Mouse (Mus musculus) forebrain, embryonic 14.5 days (tissue): ENCODE results near the gene E2f1. TPM values are rescaled to one million over a fixed set of nuclear protein-coding genes. Genes with fewer than 3 reads are reported as not detected.

ENCODE experiments used
- ATAC-seq: fragments of 200-750 bp; cut with Nextera tagmentation; 2 replicates; pipeline ENCODE4 v1.8.0; 2017; ENCODE audit warnings: mild to moderate bottlenecking, moderate library complexity
- DNase-seq: peaks from one replicate; pipeline ENCODE4 v3.0.0-alpha.2; 2015; ENCODE audit warnings: low spot score
- H3K27ac ChIP-seq: fragments of 300-500 bp; sonication (generic); 2 replicates; pipeline ENCODE4 v1.5.1; 2014; ENCODE audit warnings: low read depth, mild to moderate bottlenecking, control low read depth, low read length, moderate library complexity
- H3K27me3 ChIP-seq: fragments of 300-500 bp; sonication (generic); replicated peaks from 2 replicates; pipeline ENCODE4 v1.6.1; 2014; ENCODE audit warnings: low read length, control low read depth, mixed read lengths; ENCODE audit not compliant: control insufficient read depth, insufficient read depth
- H3K36me3 ChIP-seq: fragments of 300-500 bp; sonication (generic); 2 replicates; pipeline ENCODE4 v1.6.1; 2014; ENCODE audit warnings: low read length, control low read depth; ENCODE audit not compliant: control insufficient read depth, insufficient read depth
- H3K4me1 ChIP-seq: fragments of 300-500 bp; sonication (generic); 2 replicates; pipeline ENCODE4 v1.6.1; 2014; ENCODE audit warnings: antibody characterized with exemption, low read length, control low read depth; ENCODE audit not compliant: control insufficient read depth, insufficient read depth
- H3K4me2 ChIP-seq: fragments of 300-500 bp; sonication (generic); 2 replicates; pipeline ENCODE4 v1.6.1; 2014; ENCODE audit warnings: mild to moderate bottlenecking, control low read depth, low read length
- H3K4me3 ChIP-seq: fragments of 300-500 bp; sonication (generic); 2 replicates; pipeline ENCODE4 v1.5.1; 2014; ENCODE audit warnings: low read depth, low read length, control low read depth
- H3K9ac ChIP-seq: fragments of 300-500 bp; sonication (generic); 2 replicates; pipeline ENCODE4 v1.6.1; 2014; ENCODE audit warnings: mild to moderate bottlenecking, low read length, control low read depth, moderate library complexity
- H3K9me3 ChIP-seq: fragments of 300-500 bp; sonication (generic); replicated peaks from 2 replicates; pipeline ENCODE4 v1.6.1; 2016; ENCODE audit warnings: low read length, control low read depth, mixed read lengths; ENCODE audit not compliant: control insufficient read depth
- WGBS: fragments of 180-500 bp; shearing (Covaris S2); extraction: QIAGEN DNeasy Blood & Tissue Kit; methylation state at CpG from one replicate; pipeline ENCODE4 v1.1.7; 2014; 5-methylcytosine and 5-hydroxymethylcytosine counted together
- polyA plus RNA-seq: library from polyadenylated mRNA; unstranded; fragments of >200 nt; fragmentation: Nextera tagmentation; extraction: Ambion mirVana; gene quantifications from 2 replicates; pipeline ENCODE4 v1.2.1, GENCODE M21; 2014

E2f1 gene
- polyA plus RNA-seq, 1 experiment from 2014 or later: 5.0 TPM

DNA sequence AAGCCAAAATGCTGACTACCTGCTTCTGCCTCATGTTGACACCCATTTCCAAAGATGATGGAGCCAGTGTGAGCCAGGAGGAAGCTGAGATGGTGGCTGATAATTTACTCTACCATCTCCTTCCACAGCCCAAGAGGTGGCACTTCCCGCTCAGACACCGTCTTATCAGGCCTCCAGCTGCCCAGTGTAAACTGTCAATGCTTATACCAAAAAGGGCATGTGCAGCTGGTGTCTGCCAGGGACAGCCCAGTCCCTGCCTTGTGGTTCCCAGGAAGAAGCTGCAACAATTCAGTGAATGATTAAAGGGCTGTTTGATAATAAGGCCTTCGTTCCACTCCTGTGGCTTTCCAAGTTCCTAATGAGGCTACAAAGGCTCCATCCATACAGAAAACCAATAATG lies 31.0 kb downstream of the E2f1 start:
- peaks cover 37% of the 10 kb centered on the region for H3K36me3 ChIP-seq
- H3K9me3 ChIP-seq: no peaks in the 10 kb centered on the region
- DNase-seq: peak; percentile 55
- H3K9ac ChIP-seq: no peak overlapping the region
- no peak overlapping the region for H3K4me3 ChIP-seq
- ATAC-seq: peak; percentile 27; the same call in 1 of the 2 replicates
- no peaks in the 10 kb centered on the region for H3K27me3 ChIP-seq
- 19% methylated on average over 3 of the region's 3 CpGs for WGBS
- no peak overlapping the region for H3K4me2 ChIP-seq
- H3K4me1 ChIP-seq: peaks cover 21% of the 10 kb centered on the region
- peak overlapping the region; percentile 79 for H3K27ac ChIP-seq

DNA sequence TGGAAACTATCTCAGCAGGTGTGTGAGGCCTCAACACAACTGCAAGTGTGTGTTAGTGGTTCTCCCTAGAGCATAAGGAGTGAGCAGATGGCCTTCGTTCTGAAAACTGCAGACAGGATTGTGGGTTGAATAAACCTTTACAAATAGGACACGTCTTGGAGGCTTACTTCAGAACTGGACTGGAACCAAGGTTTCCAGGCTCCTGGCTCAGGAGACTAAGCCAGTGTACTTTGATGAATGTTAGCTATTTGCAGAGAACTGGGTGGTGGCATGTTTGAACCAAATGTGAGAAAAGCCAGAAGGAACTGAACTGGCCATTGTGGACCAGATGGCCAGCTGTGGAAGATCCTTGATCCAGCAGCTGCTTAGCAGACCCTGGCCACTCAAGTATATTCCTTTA lies 31.4 kb downstream of the E2f1 start:
- 43% methylated on average over 2 of the region's 2 CpGs for WGBS
- no peak overlapping the region for H3K9ac ChIP-seq
- no peak overlapping the region for H3K4me2 ChIP-seq
- no peaks in the 10 kb centered on the region for H3K9me3 ChIP-seq
- ATAC-seq: peak; percentile 70
- H3K36me3 ChIP-seq: peaks cover 41% of the 10 kb centered on the region
- no peak overlapping the region for H3K4me3 ChIP-seq
- peak overlapping the region; percentile 79 for H3K27ac ChIP-seq
- H3K27me3 ChIP-seq: no peaks in the 10 kb centered on the region
- peaks cover 18% of the 10 kb centered on the region for H3K4me1 ChIP-seq
- peak; percentile 72 for DNase-seq

DNA sequence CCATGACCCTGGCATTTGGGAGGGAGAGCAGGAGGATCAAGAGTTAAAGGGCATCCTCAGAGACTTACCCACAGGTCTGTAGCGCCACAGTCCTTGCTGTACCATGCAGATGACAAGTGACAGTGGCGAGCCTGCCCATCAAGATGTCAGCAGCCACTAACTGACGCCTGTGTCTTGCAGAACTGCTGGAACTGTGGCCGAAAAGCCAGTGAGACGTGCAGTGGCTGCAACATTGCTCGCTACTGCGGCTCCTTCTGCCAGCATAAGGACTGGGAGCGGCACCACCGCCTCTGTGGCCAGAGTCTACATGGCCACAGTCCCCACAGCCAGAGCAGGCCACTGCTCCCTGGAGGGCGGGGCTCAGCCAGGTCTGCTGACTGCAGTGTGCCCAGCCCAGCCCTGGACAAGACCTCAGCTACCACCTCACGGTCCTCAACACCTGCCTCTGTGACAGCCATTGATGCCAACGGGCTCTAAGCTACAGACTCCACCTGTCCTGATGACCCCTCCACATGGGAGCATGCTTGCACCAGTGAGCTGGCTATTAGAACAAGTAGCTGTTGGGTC lies 34.9 kb downstream of the E2f1 start:
- WGBS: 95% methylated on average over 12 of the region's 12 CpGs
- Histone ChIP-seq H3K4me3 (no peak overlapping the region), H3K4me2 (no peak overlapping the region), H3K9me3 (no peaks in the 10 kb centered on the region), H3K36me3 (peaks cover 73% of the 10 kb centered on the region), H3K27me3 (no peaks in the 10 kb centered on the region), H3K4me1 (peaks cover 18% of the 10 kb centered on the region), H3K27ac (no peak overlapping the region), H3K9ac (no peak overlapping the region)
- DNase-seq: no peak
- ATAC-seq: no peak

DNA sequence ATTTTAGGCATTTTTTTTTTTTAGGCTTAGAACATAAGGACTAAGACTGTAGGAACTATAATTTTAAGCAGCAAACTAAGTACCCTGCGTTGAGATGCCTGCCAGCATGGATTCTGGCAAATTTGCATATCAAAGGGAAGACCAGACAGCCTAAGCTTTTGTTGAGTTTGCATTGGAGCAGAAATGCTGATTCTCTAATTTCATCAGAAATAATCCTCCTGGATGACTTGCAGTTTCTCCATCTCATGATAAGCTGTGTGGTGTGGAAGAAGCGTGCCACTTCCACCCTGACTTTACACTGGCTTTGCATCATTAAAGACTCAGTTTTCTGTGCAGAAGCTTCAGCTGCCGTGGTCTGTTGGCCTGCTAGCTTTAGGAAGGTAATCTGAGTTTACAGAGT lies 36.8 kb downstream of the E2f1 start:
- Histone ChIP-seq H3K27ac (peak overlapping the region; percentile 64; the same call in 1 of the 2 replicates), H3K27me3 (no peaks in the 10 kb centered on the region), H3K36me3 (peaks cover 81% of the 10 kb centered on the region), H3K9ac (no peak overlapping the region), H3K4me2 (no peak overlapping the region), H3K4me3 (no peak overlapping the region), H3K4me1 (peaks cover 5% of the 10 kb centered on the region; the same call in 1 of the 2 replicates), H3K9me3 (no peaks in the 10 kb centered on the region)
- DNase-seq (peak; percentile 77), ATAC-seq (peak; percentile 67; the same call in 1 of the 2 replicates)
- WGBS: 17% methylated on average over 3 of the region's 3 CpGs

DNA sequence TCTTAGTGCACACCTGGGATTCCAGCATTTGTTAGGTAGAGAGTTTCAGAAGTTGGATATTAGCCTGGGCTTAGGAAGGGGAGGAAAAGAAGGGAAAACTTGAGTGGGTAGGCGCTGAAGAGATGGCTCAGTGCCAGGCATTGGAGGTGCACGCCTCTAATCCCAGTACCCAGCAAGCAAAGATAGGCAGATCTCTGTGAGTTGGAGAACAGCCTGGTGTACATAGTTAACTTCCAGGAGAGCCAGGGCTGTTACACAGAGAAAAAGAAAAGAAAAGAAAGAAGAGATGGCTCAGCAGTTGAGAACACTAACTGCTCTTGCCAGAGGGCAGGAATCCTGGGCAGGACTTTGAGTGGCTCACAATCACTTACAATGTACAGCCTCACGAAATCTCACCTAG lies 43.2 kb downstream of the E2f1 start:
- ATAC-seq (no peak), DNase-seq (no peak)
- peaks cover 74% of the 10 kb centered on the region for H3K36me3 ChIP-seq
- peak overlapping the region; percentile 35 for H3K27ac ChIP-seq
- no peak overlapping the region for H3K9ac ChIP-seq
- H3K4me3 ChIP-seq: no peak overlapping the region
- H3K4me2 ChIP-seq: no peak overlapping the region
- H3K27me3 ChIP-seq: no peaks in the 10 kb centered on the region
- no peaks in the 10 kb centered on the region for H3K9me3 ChIP-seq
- 41% methylated on average over 3 of the region's 3 CpGs for WGBS
- H3K4me1 ChIP-seq: 0 out of 2 replicates have a peak, but pooled peaks cover 4% of the 10 kb centered on the region

DNA sequence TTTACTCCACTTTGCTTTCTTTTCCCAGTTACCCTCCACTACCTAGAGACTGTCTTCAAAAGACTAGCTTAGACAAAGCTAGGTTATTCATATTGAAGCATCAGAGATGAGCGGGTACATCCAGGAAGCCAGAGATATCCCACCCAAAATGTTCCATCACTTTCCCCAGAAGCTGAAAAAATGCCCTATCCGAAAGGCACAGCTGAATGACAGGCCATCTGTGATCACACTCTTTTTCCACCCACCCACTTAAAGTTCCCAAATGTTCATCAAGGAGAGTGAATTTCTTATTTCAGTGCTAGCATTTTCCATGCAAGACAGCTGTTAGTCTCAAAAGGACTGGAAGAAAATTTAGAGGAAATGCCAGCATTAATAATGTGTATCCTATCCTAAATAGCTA lies 44.4 kb downstream of the E2f1 start:
- no peaks in the 10 kb centered on the region for H3K9me3 ChIP-seq
- no peak overlapping the region for H3K4me2 ChIP-seq
- H3K9ac ChIP-seq: no peak overlapping the region
- H3K36me3 ChIP-seq: peaks cover 69% of the 10 kb centered on the region
- no peaks in the 10 kb centered on the region for H3K27me3 ChIP-seq
- no peak overlapping the region for H3K4me3 ChIP-seq
- no peak overlapping the region for H3K27ac ChIP-seq
- 76% methylated on average over 2 of the region's 2 CpGs for WGBS
- DNase-seq (peak; percentile 39), ATAC-seq (peak; percentile 12; the same call in 1 of the 2 replicates)
- 0 out of 2 replicates have a peak, but pooled peaks cover 4% of the 10 kb centered on the region for H3K4me1 ChIP-seq

DNA sequence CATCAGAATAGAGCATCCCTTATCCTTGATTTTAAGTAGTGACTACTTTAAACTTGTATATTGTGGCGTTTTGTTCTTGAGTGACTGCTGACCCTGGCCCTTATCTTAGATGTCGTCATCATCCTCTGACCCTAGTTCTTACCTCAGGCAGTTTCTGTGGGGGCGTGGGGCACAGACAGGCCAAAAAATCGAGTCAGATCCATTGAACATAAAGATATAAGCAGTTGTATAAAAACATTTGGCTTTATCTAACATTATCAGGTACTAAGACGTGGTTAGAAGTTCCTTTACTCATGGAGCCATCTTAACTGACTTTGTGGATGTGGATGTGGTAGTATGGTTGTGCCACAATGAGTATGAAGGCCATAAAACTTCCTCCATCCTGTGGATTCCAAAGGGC lies 47.4 kb downstream of the E2f1 start:
- Histone ChIP-seq H3K36me3 (peaks cover 68% of the 10 kb centered on the region), H3K4me3 (no peak overlapping the region), H3K4me2 (no peak overlapping the region), H3K27ac (no peak overlapping the region), H3K9me3 (no peaks in the 10 kb centered on the region), H3K9ac (no peak overlapping the region), H3K27me3 (no peaks in the 10 kb centered on the region), H3K4me1 (0 out of 2 replicates have a peak, but pooled peaks cover 4% of the 10 kb centered on the region)
- ATAC-seq (no peak), DNase-seq (no peak)
- 95% methylated on average over 5 of the region's 5 CpGs for WGBS

DNA sequence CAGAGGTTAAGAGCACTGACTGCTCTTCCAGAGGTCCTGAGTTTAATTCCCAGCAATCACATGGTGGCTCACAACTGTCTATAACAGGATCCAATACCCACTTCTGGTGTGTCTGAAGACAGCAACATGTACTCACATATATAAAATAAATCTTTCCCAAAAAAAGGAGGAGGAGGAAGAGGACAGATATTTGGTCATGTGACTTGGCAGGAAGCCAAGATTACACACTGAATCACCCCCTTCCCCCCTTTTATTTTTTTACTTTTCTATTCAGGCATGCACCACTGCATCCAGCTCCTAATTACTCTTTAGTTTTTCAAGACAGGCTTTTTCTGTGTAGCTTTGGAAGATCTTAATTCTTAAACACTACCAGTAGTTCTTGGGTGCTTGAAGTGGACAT lies 48.2 kb downstream of the E2f1 start:
- Histone ChIP-seq H3K9me3 (no peaks in the 10 kb centered on the region), H3K27me3 (no peaks in the 10 kb centered on the region), H3K36me3 (peaks cover 73% of the 10 kb centered on the region), H3K4me3 (no peak overlapping the region), H3K27ac (no peak overlapping the region), H3K4me2 (no peak overlapping the region), H3K4me1 (no peaks in the 10 kb centered on the region), H3K9ac (no peak overlapping the region)
- DNase-seq (no peak), ATAC-seq (no peak)

DNA sequence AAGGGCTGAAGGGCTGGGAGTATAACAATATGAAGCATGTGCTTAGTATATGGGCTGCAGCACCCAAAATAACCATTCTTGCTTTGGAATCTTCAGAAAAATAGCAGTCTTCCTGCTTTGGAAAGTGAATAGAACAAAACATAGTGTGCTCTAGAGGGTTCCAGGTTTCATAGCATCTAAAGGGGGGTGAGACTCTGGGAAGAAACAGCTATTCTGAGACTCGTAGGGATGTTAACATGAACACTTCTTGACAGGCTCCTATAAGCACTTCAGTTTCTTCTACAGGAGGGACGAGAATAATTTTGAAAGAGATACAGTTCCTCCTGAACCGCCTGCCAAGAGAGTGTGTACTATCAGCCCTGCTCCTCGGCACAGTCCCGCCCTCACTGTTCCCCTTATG lies 52.3 kb downstream of the E2f1 start:
- 94% methylated on average over 5 of the region's 5 CpGs for WGBS
- Histone ChIP-seq H3K36me3 (peaks cover 50% of the 10 kb centered on the region), H3K27me3 (no peaks in the 10 kb centered on the region), H3K27ac (no peak overlapping the region), H3K9ac (no peak overlapping the region), H3K4me2 (no peak overlapping the region), H3K4me1 (no peaks in the 10 kb centered on the region), H3K4me3 (no peak overlapping the region), H3K9me3 (no peaks in the 10 kb centered on the region)
- DNase-seq (no peak), ATAC-seq (no peak)
